15 mouse cellular contexts compared by ENCODE assay signal in the genomic region with DNA sequence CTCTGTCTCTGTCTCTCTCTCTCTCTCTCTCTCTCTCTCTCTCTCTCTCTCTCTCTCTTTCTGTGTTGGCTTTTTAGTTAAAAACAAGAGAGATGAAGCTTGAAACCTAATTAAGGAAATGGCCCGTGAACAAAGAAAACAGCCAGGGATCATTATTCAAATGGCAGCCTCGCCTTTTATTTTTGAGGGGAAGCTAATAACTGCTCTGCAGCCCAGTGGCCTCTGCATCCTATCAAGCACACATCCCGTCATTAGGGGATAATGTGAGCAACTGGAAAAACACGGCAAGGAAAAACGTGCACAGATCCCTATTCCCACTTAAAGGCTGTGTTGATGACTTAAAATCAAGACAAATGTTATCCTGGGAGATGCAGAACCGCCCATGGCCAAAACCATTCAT.
A peak's percentile ranks its signal among the peaks of the same experiment; 100 is the strongest.
DNase-seq lines count a peak whose midpoint lies in the region; ATAC-seq lines count a peak whose summit lies in the region.
"Had no signal": no experiment of that assay in that cellular context is flagged by ENCODE, and none has a peak within 500 bp of the region (broad histone marks: within the 10 kb centered on the region; RNA-seq: fewer than 3 reads in every experiment).

No protein-coding gene starts in this region.

- H3K4me3 ChIP-seq in forebrain, embryonic 11.5 days (ENCODE audit: low read depth, low read length) = no peak overlapping the region
- H3K4me3 ChIP-seq in forebrain, embryonic 10.5 days = no peak overlapping the region
- no peak overlapping the region for H3K4me3 ChIP-seq in midbrain, embryonic 11.5 days (ENCODE audit: low read depth, low read length)
- no peak overlapping the region for H3K4me3 ChIP-seq in midbrain, embryonic 10.5 days
- H3K4me3 ChIP-seq in hindbrain, embryonic 14.5 days (replicated peaks; ENCODE audit: low read length) = no peak overlapping the region
- H3K4me3 ChIP-seq in intestine, embryonic 15.5 days (replicated peaks) = no peak overlapping the region
- H3K4me3 ChIP-seq: embryonic facial prominence, embryonic 13.5 days; layer of hippocampus, adult 2 months; liver, embryonic 15.5 days had no signal

- no peak overlapping the region for H3K9ac ChIP-seq in forebrain, embryonic 11.5 days (ENCODE audit: low read length)
- no peak overlapping the region for H3K9ac ChIP-seq in midbrain, embryonic 11.5 days (ENCODE audit: low read length)
- peak overlapping the region; percentile 28; the same call in 1 of the 2 replicates for H3K9ac ChIP-seq in hindbrain, embryonic 14.5 days
- H3K9ac ChIP-seq in intestine, embryonic 15.5 days = no peak overlapping the region
- H3K9ac ChIP-seq: embryonic facial prominence, embryonic 13.5 days; liver, embryonic 15.5 days had no signal

- peak overlapping the region; percentile 57; the same call in 1 of the 2 replicates for H3K27ac ChIP-seq in forebrain, embryonic 11.5 days (ENCODE audit: low read depth, low read length)
- no peak overlapping the region for H3K27ac ChIP-seq in forebrain, embryonic 10.5 days
- H3K27ac ChIP-seq in midbrain, embryonic 11.5 days (ENCODE audit: low read depth, low read length) = no peak overlapping the region
- no peak overlapping the region for H3K27ac ChIP-seq in midbrain, embryonic 10.5 days (replicated peaks)
- peak overlapping the region; percentile 64 for H3K27ac ChIP-seq in hindbrain, embryonic 14.5 days
- H3K27ac ChIP-seq in intestine, embryonic 15.5 days = no peak overlapping the region
- H3K27ac ChIP-seq: embryonic facial prominence, embryonic 13.5 days; layer of hippocampus, adult 2 months; liver, embryonic 15.5 days had no signal

- WGBS in forebrain, embryonic 11.5 days = 29% methylated on average over 6 of the region's 6 CpGs
- 49% methylated on average over 6 of the region's 6 CpGs for WGBS in forebrain, embryonic 10.5 days
- WGBS in midbrain, embryonic 11.5 days = 73% methylated on average over 6 of the region's 6 CpGs
- 74% methylated on average over 6 of the region's 6 CpGs for WGBS in midbrain, embryonic 10.5 days
- 26% methylated on average over 6 of the region's 6 CpGs for WGBS in hindbrain, embryonic 14.5 days
- WGBS in intestine, embryonic 15.5 days = 46% methylated on average over 6 of the region's 6 CpGs

- H3K36me3 ChIP-seq in forebrain, embryonic 11.5 days (ENCODE audit: control insufficient read depth, insufficient read depth, low read length) = no peaks in the 10 kb centered on the region
- no peaks in the 10 kb centered on the region for H3K36me3 ChIP-seq in forebrain, embryonic 10.5 days (replicated peaks)
- no peaks in the 10 kb centered on the region for H3K36me3 ChIP-seq in midbrain, embryonic 11.5 days (ENCODE audit: control insufficient read depth, insufficient read depth, low read length)
- H3K36me3 ChIP-seq in midbrain, embryonic 10.5 days = no peaks in the 10 kb centered on the region
- no peaks in the 10 kb centered on the region for H3K36me3 ChIP-seq in hindbrain, embryonic 14.5 days (replicated peaks; ENCODE audit: control insufficient read depth, insufficient read depth)
- H3K36me3 ChIP-seq in intestine, embryonic 15.5 days = no peaks in the 10 kb centered on the region
- H3K36me3 ChIP-seq: embryonic facial prominence, embryonic 13.5 days; liver, embryonic 15.5 days had no signal

- peak; percentile 61 for ATAC-seq in forebrain, embryonic 11.5 days (replicated peaks; ENCODE audit: low FRiP score)
- no peak for ATAC-seq in midbrain, embryonic 11.5 days (ENCODE audit: low FRiP score)
- ATAC-seq in hindbrain, embryonic 14.5 days (ENCODE audit: low FRiP score) = no peak
- ATAC-seq in intestine, embryonic 15.5 days = no peak

- H3K4me2 ChIP-seq in forebrain, embryonic 11.5 days (ENCODE audit: low read depth, low read length, severe bottlenecking) = no peak overlapping the region
- H3K4me2 ChIP-seq in midbrain, embryonic 11.5 days = no peak overlapping the region
- no peak overlapping the region for H3K4me2 ChIP-seq in hindbrain, embryonic 14.5 days (replicated peaks)
- H3K4me2 ChIP-seq in intestine, embryonic 15.5 days (replicated peaks) = no peak overlapping the region
- H3K4me2 ChIP-seq: embryonic facial prominence, embryonic 13.5 days; liver, embryonic 15.5 days had no signal

- peaks cover 4% of the 10 kb centered on the region; the same call in 1 of the 2 replicates for H3K4me1 ChIP-seq in forebrain, embryonic 11.5 days (replicated peaks; ENCODE audit: control insufficient read depth, insufficient read depth, low read length)
- peaks cover 43% of the 10 kb centered on the region for H3K4me1 ChIP-seq in forebrain, embryonic 10.5 days
- H3K4me1 ChIP-seq in midbrain, embryonic 11.5 days (ENCODE audit: control insufficient read depth, insufficient read depth, low read length) = peaks cover 11% of the 10 kb centered on the region
- H3K4me1 ChIP-seq in midbrain, embryonic 10.5 days = peaks cover 21% of the 10 kb centered on the region
- peaks cover 18% of the 10 kb centered on the region for H3K4me1 ChIP-seq in hindbrain, embryonic 14.5 days (replicated peaks; ENCODE audit: control insufficient read depth, insufficient read depth, low read length)
- no peaks in the 10 kb centered on the region for H3K4me1 ChIP-seq in intestine, embryonic 15.5 days (replicated peaks)
- H3K4me1 ChIP-seq: liver, embryonic 15.5 days had no signal

- no peak for DNase-seq in forebrain, embryonic 11.5 days (ENCODE audit: low spot score)
- DNase-seq in forebrain, embryonic 10.5 days (ENCODE audit: extremely low spot score, low spot score) = no peak
- peak; percentile 61 for DNase-seq in midbrain, embryonic 11.5 days (ENCODE audit: low spot score, missing footprints)
- DNase-seq in midbrain, embryonic 10.5 days (ENCODE audit: low spot score) = no peak
- peak; percentile 52 for DNase-seq in hindbrain, embryonic 14.5 days (ENCODE audit: low spot score)
- DNase-seq in retina, postnatal 1 day = peak; percentile 46
- no peak for DNase-seq in right cerebral cortex, postnatal 14 days
- DNase-seq: cerebellum, adult 11-12 months; heart, postnatal 36 days; left cerebral cortex, postnatal 4 days; spleen, adult 18-20 months had no signal

- H3K9me3 ChIP-seq in forebrain, embryonic 11.5 days (ENCODE audit: control insufficient read depth, low read length) = no peaks in the 10 kb centered on the region
- H3K9me3 ChIP-seq in forebrain, embryonic 10.5 days = no peaks in the 10 kb centered on the region
- no peaks in the 10 kb centered on the region for H3K9me3 ChIP-seq in midbrain, embryonic 11.5 days (ENCODE audit: control insufficient read depth, low read length)
- no peaks in the 10 kb centered on the region for H3K9me3 ChIP-seq in midbrain, embryonic 10.5 days (replicated peaks)
- no peaks in the 10 kb centered on the region for H3K9me3 ChIP-seq in hindbrain, embryonic 14.5 days (ENCODE audit: control insufficient read depth, low read length)
- H3K9me3 ChIP-seq in intestine, embryonic 15.5 days = no peaks in the 10 kb centered on the region
- H3K9me3 ChIP-seq: embryonic facial prominence, embryonic 13.5 days; liver, embryonic 15.5 days had no signal

- H3K27me3 ChIP-seq in forebrain, embryonic 11.5 days (ENCODE audit: control insufficient read depth, insufficient read depth, low read length) = no peaks in the 10 kb centered on the region
- no peaks in the 10 kb centered on the region; the same call in 1 of the 2 replicates for H3K27me3 ChIP-seq in forebrain, embryonic 10.5 days (ENCODE audit: poor library complexity, severe bottlenecking)
- H3K27me3 ChIP-seq in midbrain, embryonic 11.5 days (ENCODE audit: control insufficient read depth, insufficient read depth, low read length) = no peaks in the 10 kb centered on the region
- H3K27me3 ChIP-seq in midbrain, embryonic 10.5 days (ENCODE audit: low read depth, poor library complexity, severe bottlenecking) = no peaks in the 10 kb centered on the region
- H3K27me3 ChIP-seq in hindbrain, embryonic 14.5 days (ENCODE audit: control insufficient read depth, insufficient read depth, low read length) = no peaks in the 10 kb centered on the region
- no peaks in the 10 kb centered on the region for H3K27me3 ChIP-seq in intestine, embryonic 15.5 days (replicated peaks)
- H3K27me3 ChIP-seq: embryonic facial prominence, embryonic 13.5 days; liver, embryonic 15.5 days had no signal

Comparison
In these comparisons a context has a peak if more than half of its experiments do, and no peak if none do; other contexts are left out.
1. DNase-seq: peak in midbrain, embryonic 11.5 days (single experiment), hindbrain, embryonic 14.5 days (single experiment) and retina, postnatal 1 day (single experiment); none in forebrain, embryonic 11.5 days (single experiment), forebrain, embryonic 10.5 days (single experiment), midbrain, embryonic 10.5 days (single experiment) and right cerebral cortex, postnatal 14 days (single experiment).
2. H3K27ac ChIP-seq: peak in forebrain, embryonic 11.5 days (single experiment) and hindbrain, embryonic 14.5 days (single experiment); none in forebrain, embryonic 10.5 days (single experiment), midbrain, embryonic 11.5 days (single experiment), midbrain, embryonic 10.5 days (single experiment) and intestine, embryonic 15.5 days (single experiment).